Mouse (Mus musculus) 3134 (cell line): ENCODE data around the gene Wbp2.

Source experiments
- DNase-seq: peaks from one replicate; pipeline ENCODE4 v3.0.0-alpha.2; 2011; ENCODE audit warnings: low spot score; ENCODE audit not compliant: insufficient read length; ENCODE audit errors: extremely low read depth

Wbp2 gene

DNA sequence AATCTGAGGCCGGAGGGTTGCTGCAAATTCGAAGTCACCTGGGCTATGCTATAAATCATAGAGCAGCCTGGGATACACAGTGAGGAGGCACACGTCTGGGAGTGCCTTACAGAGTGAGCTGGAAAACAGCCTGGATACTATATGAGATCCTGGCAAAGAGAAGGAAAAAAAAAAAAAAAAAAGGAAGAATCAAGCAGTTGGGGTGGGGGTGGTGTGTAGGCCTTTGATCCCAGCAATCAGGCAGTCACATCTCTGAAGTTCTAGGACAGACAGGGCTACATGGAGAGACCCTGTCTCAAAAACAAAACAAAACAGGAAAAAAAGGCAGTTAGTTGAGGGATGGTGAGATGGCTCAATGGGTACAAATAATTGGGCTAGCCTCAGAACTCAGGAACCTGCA, 50.1 kb downstream of the Wbp2 start:
- DNase-seq, result no peak

DNA sequence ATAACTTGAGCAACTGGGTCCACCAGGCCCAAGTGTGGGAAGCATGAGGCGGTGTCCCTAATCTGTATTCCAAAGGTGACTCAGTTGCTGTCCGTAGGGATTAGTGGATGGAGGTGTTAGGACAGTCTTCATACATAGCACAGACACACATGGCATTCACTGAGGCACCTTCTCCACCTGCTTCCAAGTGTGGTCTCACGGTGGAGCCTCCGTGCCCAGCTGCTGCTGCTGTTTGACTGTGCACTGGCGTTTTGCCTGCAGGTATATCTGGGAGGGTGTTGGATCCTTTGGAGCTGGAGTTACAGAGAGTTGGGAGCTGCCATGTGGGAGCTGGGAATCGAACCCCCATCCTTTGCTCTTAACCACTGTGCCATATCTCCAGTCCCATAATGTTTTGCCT, 52.2 kb downstream of the Wbp2 start:
- no peak for DNase-seq

- DNase-seq, result no peak
Observed at GRCm38 (mm10) chr11:116030898-116031845, 55.6 kb downstream of the Wbp2 start.

DNA sequence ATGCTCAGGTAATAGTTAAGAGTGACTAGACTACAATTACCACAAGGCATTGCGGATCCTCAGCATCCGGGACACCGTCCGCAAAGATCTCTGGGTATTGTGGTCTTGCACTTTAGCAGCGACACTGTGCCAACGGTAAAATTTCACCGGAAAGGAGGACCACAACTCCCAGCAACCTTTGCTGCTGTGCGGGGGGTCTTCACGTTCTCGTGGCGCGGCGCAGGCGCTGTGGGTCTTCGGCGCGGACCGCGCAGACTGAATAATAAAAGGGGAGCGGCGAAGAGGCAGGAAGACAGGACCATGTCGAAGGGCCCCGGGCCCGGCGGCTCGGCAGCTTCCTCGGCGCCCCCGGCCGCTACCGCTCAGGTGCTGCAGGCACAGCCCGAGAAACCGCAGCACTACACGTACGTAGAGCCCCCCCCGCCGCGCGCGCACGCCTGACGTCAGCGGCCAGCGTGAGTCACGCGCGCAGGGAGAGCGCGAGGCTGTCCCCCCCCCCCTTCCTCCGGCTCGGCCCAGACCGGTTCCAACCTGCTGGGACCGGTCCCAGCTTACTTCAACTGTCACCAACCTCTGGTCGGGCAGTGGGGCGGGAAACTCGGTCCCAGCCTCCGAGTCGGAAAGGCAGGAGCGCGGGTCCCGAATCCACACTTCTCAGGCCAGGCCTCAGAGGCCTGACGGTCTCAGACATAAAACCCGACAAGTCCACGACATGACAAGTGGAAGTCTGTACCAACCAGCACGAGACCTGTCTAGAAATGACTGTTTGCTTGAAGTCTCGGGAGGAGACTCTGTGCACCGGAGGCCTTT, 56.5 kb downstream of the Wbp2 start, which contains the start of gene Unk:
TSS of gene Unk (plus strand) at position 235 of the 810 bp plus-strand sequence.
- peak; percentile 97 for DNase-seq

GRCm38 (mm10) chr11:116029086-116029865, 57.5 kb downstream of the Wbp2 start:
- no peak for DNase-seq
